Mouse (Mus musculus) limb, embryonic 14.5 days (tissue): ENCODE data around the gene Ggt7. TPM values are rescaled to one million over a fixed set of nuclear protein-coding genes. Genes with fewer than 3 reads are reported as not detected.

Experiments used
- ATAC-seq: fragments of 200-750 bp; cut with Nextera tagmentation; 2 replicates; pipeline ENCODE4 v1.8.0; 2017; ENCODE audit warnings: low read depth, moderate number of reproducible peaks, moderate TSS enrichment; ENCODE audit not compliant: low FRiP score
- DNase-seq: peaks from one replicate; pipeline ENCODE4 v3.0.0-alpha.2; 2015; ENCODE audit warnings: low spot score
- H3K27ac ChIP-seq: fragments of 300-500 bp; sonication (generic); replicated peaks from 2 replicates; pipeline ENCODE4 v1.5.1; 2014; ENCODE audit warnings: low read depth, mild to moderate bottlenecking, low read length, moderate library complexity, mixed read lengths
- H3K27me3 ChIP-seq: fragments of 300-500 bp; sonication (generic); 2 replicates; pipeline ENCODE4 v1.6.1; 2014; ENCODE audit warnings: low read length, mixed read lengths; ENCODE audit not compliant: control insufficient read depth, insufficient read depth
- H3K36me3 ChIP-seq: fragments of 300-500 bp; sonication (generic); 2 replicates; pipeline ENCODE4 v1.6.1; 2014; ENCODE audit warnings: mild to moderate bottlenecking, low read length, moderate library complexity, mixed read lengths; ENCODE audit not compliant: control insufficient read depth, insufficient read depth
- H3K4me1 ChIP-seq: fragments of 300-500 bp; sonication (generic); 2 replicates; pipeline ENCODE4 v1.6.1; 2014; ENCODE audit warnings: antibody characterized with exemption, low read length, mixed read lengths; ENCODE audit not compliant: control insufficient read depth, insufficient read depth
- H3K4me2 ChIP-seq: fragments of 300-500 bp; sonication (generic); replicated peaks from 2 replicates; pipeline ENCODE4 v1.6.1; 2014; ENCODE audit warnings: low read depth, mild to moderate bottlenecking, low read length, moderate library complexity; ENCODE audit not compliant: severe bottlenecking
- H3K4me3 ChIP-seq: fragments of 300-500 bp; sonication (generic); replicated peaks from 2 replicates; pipeline ENCODE4 v1.5.1; 2014; ENCODE audit warnings: low read length
- H3K9ac ChIP-seq: fragments of 300-500 bp; sonication (generic); 2 replicates; pipeline ENCODE4 v1.6.1; 2014; ENCODE audit warnings: mild to moderate bottlenecking, low read depth, low read length, moderate library complexity; ENCODE audit not compliant: severe bottlenecking
- H3K9me3 ChIP-seq: fragments of 300-500 bp; sonication (generic); 2 replicates; pipeline ENCODE4 v1.6.1; 2016; ENCODE audit warnings: low read length; ENCODE audit not compliant: control insufficient read depth
- POLR2A ChIP-seq: fragments of 200-500 bp; IDR thresholded peaks from 2 replicates; pipeline ENCODE4 v1.8.0; 2012; ENCODE audit warnings: inconsistent platforms, mild to moderate bottlenecking, moderate library complexity, borderline replicate concordance; ENCODE audit not compliant: insufficient read depth, insufficient read length; ENCODE audit errors: extremely low read depth
- WGBS: fragments of 180-500 bp; shearing (Covaris S2); extraction: QIAGEN DNeasy Blood & Tissue Kit; methylation state at CpG from one replicate; pipeline ENCODE4 v1.1.7; 2014; 5-methylcytosine and 5-hydroxymethylcytosine counted together
- polyA plus RNA-seq, 2 experiments: library from polyadenylated mRNA; depleted of rRNA in 1 of 2; stranded (reverse) in 1 of 2; unstranded in 1 of 2; fragments of >200 nt; fragmentation: Nextera tagmentation in 1 of 2; extraction: Ambion mirVana in 1 of 2; gene quantifications; 2 replicates each; pipeline versions ENCODE4 v1.2.1 to v1.2.3; 2012 to 2014

Gene Ggt7
- polyA plus RNA-seq, 2 experiments: 3.7 to 18.0 TPM

- Histone ChIP-seq H3K4me3 (no peak overlapping the region), H3K27ac (no peak overlapping the region), H3K9ac (no peak overlapping the region), H3K27me3 (no peaks in the 10 kb centered on the region), H3K4me1 (no peaks in the 10 kb centered on the region), H3K4me2 (no peak overlapping the region), H3K36me3 (no peaks in the 10 kb centered on the region), H3K9me3 (no peaks in the 10 kb centered on the region)
- no peak for TF ChIP-seq POLR2A
- ATAC-seq: no peak
- DNase-seq: no peak
- WGBS: 74% methylated on average over 5 of the region's 5 CpGs
Measured at GRCm38 (mm10) chr2:155537761-155538462, 19.9 kb upstream of the Ggt7 start.

GRCm38 (mm10) chr2:155536292-155536691 is 18.3 kb upstream of the Ggt7 start:
- Histone ChIP-seq H3K4me1 (no peaks in the 10 kb centered on the region), H3K4me2 (no peak overlapping the region), H3K27ac (no peak overlapping the region), H3K9ac (no peak overlapping the region), H3K4me3 (no peak overlapping the region), H3K9me3 (no peaks in the 10 kb centered on the region), H3K36me3 (no peaks in the 10 kb centered on the region), H3K27me3 (no peaks in the 10 kb centered on the region)
- DNase-seq (no peak), ATAC-seq (no peak)
- no peak for TF ChIP-seq POLR2A

GRCm38 (mm10) chr2:155527367-155527766 is 9.3 kb upstream of the Ggt7 start:
- Histone ChIP-seq H3K4me3 (no peak overlapping the region), H3K4me1 (no peaks in the 10 kb centered on the region), H3K9ac (no peak overlapping the region), H3K27ac (no peak overlapping the region), H3K36me3 (no peaks in the 10 kb centered on the region), H3K9me3 (no peaks in the 10 kb centered on the region), H3K4me2 (no peak overlapping the region), H3K27me3 (no peaks in the 10 kb centered on the region)
- WGBS: 72% methylated on average over 5 of the region's 5 CpGs
- ATAC-seq: no peak
- no peak for TF ChIP-seq POLR2A
- DNase-seq: no peak

DNA sequence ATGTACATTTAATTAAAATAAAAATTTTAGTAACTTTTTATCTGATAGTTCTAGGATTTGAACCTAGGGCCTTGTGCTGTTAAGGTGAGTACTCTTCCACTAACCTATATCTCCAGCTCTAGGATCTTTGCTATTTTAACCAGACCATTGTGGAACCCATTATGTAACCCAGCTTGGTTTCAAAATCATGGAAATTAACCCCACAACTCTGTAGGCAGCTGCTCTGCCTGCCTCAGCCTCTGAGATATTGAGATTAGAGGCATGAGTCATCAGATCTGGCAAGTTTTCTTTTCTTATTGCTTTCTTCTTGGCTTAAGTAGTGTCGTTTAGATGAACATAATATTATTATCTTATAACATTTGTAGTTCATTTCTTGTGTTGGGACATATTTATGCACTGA is 6.3 kb upstream of the Ggt7 start:
- DNase-seq (no peak), ATAC-seq (no peak)
- Histone ChIP-seq H3K4me2 (no peak overlapping the region), H3K9ac (no peak overlapping the region), H3K36me3 (no peaks in the 10 kb centered on the region), H3K27me3 (no peaks in the 10 kb centered on the region), H3K27ac (no peak overlapping the region), H3K4me1 (no peaks in the 10 kb centered on the region), H3K4me3 (no peak overlapping the region), H3K9me3 (no peaks in the 10 kb centered on the region)
- 57% methylated on average over 1 of the region's 1 CpGs for WGBS
- no peak for TF ChIP-seq POLR2A

- no peak for TF ChIP-seq POLR2A
- no peak for DNase-seq
- WGBS: 59% methylated on average over 5 of the region's 5 CpGs
- Histone ChIP-seq H3K9me3 (no peaks in the 10 kb centered on the region), H3K4me3 (no peak overlapping the region), H3K36me3 (no peaks in the 10 kb centered on the region), H3K27me3 (no peaks in the 10 kb centered on the region), H3K9ac (no peak overlapping the region), H3K4me2 (no peak overlapping the region), H3K4me1 (peaks cover 3% of the 10 kb centered on the region; the same call in 1 of the 2 replicates), H3K27ac (no peak overlapping the region)
- ATAC-seq: no peak
Measured at GRCm38 (mm10) chr2:155523706-155524105, 5.7 kb upstream of the Ggt7 start.
